Mouse (Mus musculus) megakaryocyte, embryonic 14.5 days (primary cell): ENCODE measurements around the gene Mydgf. TPM values are rescaled to one million over a fixed set of nuclear protein-coding genes. Genes with fewer than 3 reads are reported as not detected.

ENCODE experiments used
- H3K27me3 ChIP-seq: replicated peaks from 2 replicates; pipeline ENCODE3; 2012; ENCODE audit warnings: inconsistent platforms
- H3K36me3 ChIP-seq: replicated peaks from 2 replicates; pipeline ENCODE3; 2012; ENCODE audit warnings: low read length, inconsistent platforms, mixed read lengths
- H3K4me1 ChIP-seq: 2 replicates; pipeline ENCODE4 v1.6.1; 2012; ENCODE audit warnings: inconsistent platforms
- H3K4me3 ChIP-seq: replicated peaks from 2 replicates; pipeline ENCODE3; 2012; ENCODE audit warnings: moderate library complexity, mild to moderate bottlenecking, inconsistent platforms
- H3K9me3 ChIP-seq: 2 replicates; pipeline ENCODE4 v1.6.1; 2012; ENCODE audit warnings: inconsistent platforms
- FLI1 ChIP-seq: IDR thresholded peaks from 2 replicates; pipeline ENCODE4 v1.6.1; 2012; ENCODE audit warnings: low read length, inconsistent platforms, mixed read lengths
- GATA1 ChIP-seq: IDR thresholded peaks from 3 replicates; pipeline ENCODE4 v1.6.1; 2012; ENCODE audit warnings: mixed read lengths, low read length, inconsistent platforms, borderline replicate concordance
- polyA plus RNA-seq: library from polyadenylated mRNA; stranded (reverse); fragments of >175 nt; gene quantifications from 2 replicates; pipeline ENCODE4 v1.2.3, GENCODE M21; 2012; ENCODE audit warnings: low replicate concordance; ENCODE audit not compliant: insufficient read depth

Gene Mydgf
- polyA plus RNA-seq, 1 experiment, result 39.8 TPM

DNA sequence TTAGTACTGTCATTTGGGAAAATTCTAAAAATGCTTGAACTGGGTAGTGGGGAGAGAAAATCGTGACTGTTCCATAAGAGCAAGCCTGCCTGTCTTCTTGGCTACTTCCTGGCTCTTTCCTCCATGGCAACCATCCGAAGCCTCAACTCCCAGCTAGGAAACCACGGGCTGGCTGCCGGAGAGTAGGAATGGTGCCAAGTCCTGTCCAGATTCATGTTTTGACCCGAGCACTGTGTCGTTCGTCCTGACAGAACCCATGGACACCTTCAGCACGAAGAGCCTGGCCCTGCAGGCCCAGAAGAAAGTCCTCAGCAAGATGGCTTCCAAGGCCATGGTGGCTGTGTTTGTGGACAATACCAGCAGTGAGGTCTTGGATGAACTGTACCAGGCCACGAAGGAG is 12.3 kb downstream of the Mydgf start:
- peaks cover 43% of the 10 kb centered on the region for H3K36me3 ChIP-seq
- no peak overlapping the region for H3K4me3 ChIP-seq
- TF ChIP-seq FLI1 (no peak), GATA1 (no peak)
- H3K4me1 ChIP-seq, result peaks cover 31% of the 10 kb centered on the region
- H3K27me3 ChIP-seq, result peaks cover 5% of the 10 kb centered on the region
- H3K9me3 ChIP-seq, result no peaks in the 10 kb centered on the region

DNA sequence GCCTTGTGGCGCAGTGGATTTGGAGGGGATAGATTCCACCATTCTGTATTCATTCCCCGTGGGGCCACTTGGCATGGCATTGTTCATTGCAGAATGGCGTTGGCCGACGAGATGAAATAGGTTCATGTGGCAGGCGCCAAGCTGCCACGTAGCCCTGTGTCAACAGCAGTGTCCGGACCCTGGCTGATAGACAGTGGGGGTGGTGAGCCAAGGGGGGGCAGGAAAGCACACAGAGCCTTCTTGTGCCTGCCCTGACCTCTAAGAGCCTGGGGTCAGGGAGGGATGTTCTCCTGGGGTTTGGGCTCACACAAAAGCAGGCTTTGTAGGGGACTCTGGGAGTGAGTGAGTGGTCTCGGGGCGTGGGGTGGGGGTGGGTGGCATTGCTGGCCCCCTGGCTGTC is 13.1 kb downstream of the Mydgf start:
- peaks cover 38% of the 10 kb centered on the region for H3K36me3 ChIP-seq
- H3K4me3 ChIP-seq, result no peak overlapping the region
- peaks cover 5% of the 10 kb centered on the region for H3K27me3 ChIP-seq
- H3K4me1 ChIP-seq, result peaks cover 26% of the 10 kb centered on the region
- no peaks in the 10 kb centered on the region for H3K9me3 ChIP-seq
- TF ChIP-seq FLI1 (no peak), GATA1 (no peak)

DNA sequence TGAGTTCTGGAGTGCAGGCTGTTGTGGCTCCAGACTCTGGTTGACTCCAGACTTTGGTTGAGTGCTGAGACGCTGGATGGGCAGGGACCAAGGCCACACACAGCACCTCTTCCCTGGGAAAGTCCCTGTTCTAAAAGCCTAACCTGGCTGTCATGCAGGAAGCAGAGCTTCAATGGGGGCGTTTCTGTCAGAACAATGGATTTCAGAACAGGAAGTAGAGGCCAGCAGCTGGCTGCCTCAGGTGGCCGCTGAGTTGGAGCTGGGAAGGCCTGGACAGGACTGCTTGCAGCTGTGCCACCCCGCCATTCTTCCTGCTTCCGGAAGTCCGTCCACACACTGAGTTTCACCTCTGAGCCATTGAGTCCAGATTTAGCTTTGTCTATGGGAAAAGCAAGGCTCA is 13.9 kb downstream of the Mydgf start:
- Histone ChIP-seq H3K36me3 (peaks cover 31% of the 10 kb centered on the region), H3K4me3 (no peak overlapping the region), H3K4me1 (peaks cover 29% of the 10 kb centered on the region), H3K9me3 (no peaks in the 10 kb centered on the region), H3K27me3 (peaks cover 5% of the 10 kb centered on the region)
- no peak for TF ChIP-seq FLI1
- TF ChIP-seq GATA1, result no peak

DNA sequence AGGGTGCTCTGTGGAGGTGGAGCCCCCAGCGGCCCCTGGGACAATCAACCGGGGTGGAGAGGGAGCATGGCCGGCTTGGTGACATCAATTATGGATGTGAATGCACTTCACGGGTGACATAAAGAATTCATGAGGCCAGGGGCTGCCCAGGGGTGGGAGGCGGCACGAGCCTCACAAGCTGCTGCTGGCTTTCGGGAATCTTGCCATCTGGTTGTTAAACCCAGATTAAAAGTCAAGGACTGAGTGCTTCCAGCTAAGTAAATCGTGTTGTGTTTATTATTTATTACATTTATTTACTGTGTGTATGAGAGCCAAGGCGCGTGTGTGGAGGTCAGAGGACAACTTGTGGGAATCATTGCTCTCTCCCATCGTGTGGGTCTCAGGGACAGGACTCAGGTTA is 18.0 kb downstream of the Mydgf start:
- no peak for TF ChIP-seq FLI1
- TF ChIP-seq GATA1, result no peak
- Histone ChIP-seq H3K27me3 (peaks cover 5% of the 10 kb centered on the region), H3K4me3 (no peak overlapping the region), H3K9me3 (no peaks in the 10 kb centered on the region), H3K36me3 (no peaks in the 10 kb centered on the region), H3K4me1 (peaks cover 64% of the 10 kb centered on the region)

DNA sequence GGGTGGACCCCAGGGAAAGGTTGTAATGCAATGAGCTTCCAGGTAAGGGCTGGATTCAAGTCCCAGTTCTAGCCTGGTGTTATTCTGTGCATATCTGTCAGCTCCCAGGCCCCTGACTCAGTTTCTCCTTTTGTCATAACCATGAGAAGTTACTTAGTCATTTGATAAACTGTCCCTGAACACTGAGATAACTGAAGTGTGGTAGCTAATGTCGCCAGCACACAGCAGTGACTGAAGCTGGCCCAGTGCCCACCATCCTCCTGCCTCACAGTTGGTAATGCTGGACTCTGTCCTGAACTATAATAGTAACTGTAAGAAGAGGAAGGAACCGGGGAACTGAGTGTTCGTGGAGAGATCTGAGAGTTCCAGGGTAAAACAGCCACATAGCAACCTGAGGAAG is 19.2 kb downstream of the Mydgf start:
- Histone ChIP-seq H3K9me3 (no peaks in the 10 kb centered on the region), H3K4me3 (no peak overlapping the region), H3K4me1 (peaks cover 58% of the 10 kb centered on the region), H3K36me3 (no peaks in the 10 kb centered on the region), H3K27me3 (peaks cover 3% of the 10 kb centered on the region)
- TF ChIP-seq FLI1, result no peak
- TF ChIP-seq GATA1, result no peak

DNA sequence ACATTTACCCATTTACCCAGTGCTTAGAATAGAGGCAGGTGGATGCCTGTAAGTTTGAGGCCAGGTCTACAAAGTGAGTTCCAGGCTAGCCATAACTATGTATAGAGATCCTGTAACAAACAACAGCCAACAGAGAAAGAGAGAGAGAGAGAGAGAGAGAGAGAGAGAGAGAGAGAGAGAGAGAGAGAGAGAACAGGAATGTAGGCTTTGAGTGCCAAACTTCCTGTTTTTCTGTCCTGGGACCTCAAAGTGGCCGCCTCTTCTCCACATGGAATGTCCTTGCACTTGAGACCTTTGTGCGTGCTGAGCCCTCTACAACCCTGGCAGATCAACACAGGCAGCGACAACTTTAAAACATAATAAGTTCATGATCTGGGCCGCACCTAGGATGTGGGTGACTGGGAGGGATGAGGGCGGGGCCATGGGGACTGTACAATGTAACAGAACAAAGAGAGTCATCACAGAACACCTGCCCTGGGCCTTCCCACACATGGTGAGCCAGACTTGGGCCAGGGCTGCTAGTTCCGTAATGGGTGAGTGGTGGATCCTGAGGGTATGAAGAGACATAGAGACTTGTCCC is 20.1 kb downstream of the Mydgf start:
- TF ChIP-seq GATA1 (no peak), FLI1 (no peak)
- Histone ChIP-seq H3K27me3 (peaks cover 10% of the 10 kb centered on the region), H3K36me3 (no peaks in the 10 kb centered on the region), H3K4me1 (peaks cover 64% of the 10 kb centered on the region), H3K4me3 (no peak overlapping the region), H3K9me3 (no peaks in the 10 kb centered on the region)

DNA sequence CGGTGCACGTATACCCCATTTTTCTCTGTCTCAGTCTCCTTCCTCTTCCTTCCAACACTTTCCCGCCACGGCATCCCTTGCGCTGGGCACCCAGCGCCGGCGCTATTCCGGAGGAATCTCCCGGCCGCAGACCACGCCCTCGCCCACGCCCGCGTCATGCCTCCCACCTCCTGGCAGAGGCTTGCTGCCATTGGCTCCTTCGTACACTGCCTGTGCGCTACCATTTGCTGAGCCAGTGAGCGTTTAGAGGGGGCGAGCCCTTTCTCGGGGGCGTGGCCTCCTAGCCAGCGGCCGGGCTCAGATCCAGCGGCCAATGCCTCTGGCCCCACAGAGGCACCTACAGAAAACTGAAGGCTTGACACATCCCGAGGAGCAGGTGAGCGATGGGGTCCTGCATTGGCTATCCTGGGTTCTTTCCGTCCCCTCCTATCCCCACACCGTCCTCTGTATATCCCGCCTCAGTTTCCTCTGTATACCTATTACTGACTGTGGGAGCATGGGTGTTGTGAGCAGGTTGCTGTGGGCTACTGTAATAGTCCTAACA is 21.4 kb downstream of the Mydgf start, which contains the start of gene Tnfaip8l1:
TSS of gene Tnfaip8l1 (plus strand) at position 247 of the 544 bp plus-strand sequence.
- no peak for TF ChIP-seq GATA1
- no peak for TF ChIP-seq FLI1
- peaks cover 62% of the 10 kb centered on the region for H3K4me1 ChIP-seq

DNA sequence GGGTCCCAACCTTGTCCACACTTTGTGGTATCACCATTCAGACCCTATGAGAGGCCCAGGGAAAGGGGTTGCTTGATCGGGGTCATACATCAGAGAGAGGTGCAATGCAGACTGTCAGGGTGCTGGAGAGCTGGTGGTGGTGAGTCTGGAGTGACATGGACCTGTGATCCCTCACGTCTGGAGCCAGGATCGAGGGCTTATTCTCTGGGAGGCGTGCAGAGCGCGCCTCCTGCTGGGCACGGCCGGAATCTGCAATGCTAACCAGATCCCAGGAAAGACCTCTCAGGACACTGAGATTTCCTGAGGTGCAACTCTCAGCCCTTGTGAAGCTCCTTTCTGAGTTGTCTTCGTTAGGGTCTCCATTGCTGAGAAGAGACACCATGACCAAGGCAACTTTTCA is 24.0 kb downstream of the Mydgf start:
- Histone ChIP-seq H3K36me3 (no peaks in the 10 kb centered on the region), H3K9me3 (no peaks in the 10 kb centered on the region), H3K27me3 (peaks cover 47% of the 10 kb centered on the region), H3K4me1 (peaks cover 64% of the 10 kb centered on the region), H3K4me3 (peak overlapping the region; percentile 34)
- no peak for TF ChIP-seq FLI1
- TF ChIP-seq GATA1, result no peak

More for the DNA sequence above, 21.4 kb downstream of the Mydgf start, which contains the start of gene Tnfaip8l1:
- Histone ChIP-seq H3K9me3 (no peaks in the 10 kb centered on the region), H3K36me3 (no peaks in the 10 kb centered on the region), H3K4me3 (peak within 1 kb of the TSS; percentile 93), H3K27me3 (peaks cover 21% of the 10 kb centered on the region)

DNA sequence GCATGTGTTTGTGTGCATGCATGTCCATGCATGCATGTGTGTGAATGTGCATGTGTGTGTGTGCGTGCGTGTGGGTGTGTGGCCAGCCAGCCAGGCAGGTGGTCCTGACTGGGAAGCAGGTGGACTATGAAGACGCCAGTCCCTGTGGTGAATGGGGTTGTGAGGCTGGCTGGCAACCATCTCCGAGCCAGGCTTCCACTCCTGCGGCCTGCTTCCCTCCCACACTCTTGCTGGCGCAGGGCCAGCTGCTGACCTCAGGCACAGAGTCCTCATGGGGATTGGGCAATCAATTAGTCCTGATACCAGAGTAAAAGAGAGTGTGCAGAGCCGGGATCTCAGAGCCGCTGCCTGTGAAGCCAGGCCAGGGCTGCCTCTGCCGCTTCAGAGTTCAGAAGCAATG is 30.1 kb downstream of the Mydgf start:
- Histone ChIP-seq H3K36me3 (no peaks in the 10 kb centered on the region), H3K27me3 (peaks cover 73% of the 10 kb centered on the region), H3K4me1 (peaks cover 59% of the 10 kb centered on the region), H3K4me3 (peak overlapping the region; percentile 42), H3K9me3 (no peaks in the 10 kb centered on the region)
- no peak for TF ChIP-seq FLI1
- TF ChIP-seq GATA1, result no peak

DNA sequence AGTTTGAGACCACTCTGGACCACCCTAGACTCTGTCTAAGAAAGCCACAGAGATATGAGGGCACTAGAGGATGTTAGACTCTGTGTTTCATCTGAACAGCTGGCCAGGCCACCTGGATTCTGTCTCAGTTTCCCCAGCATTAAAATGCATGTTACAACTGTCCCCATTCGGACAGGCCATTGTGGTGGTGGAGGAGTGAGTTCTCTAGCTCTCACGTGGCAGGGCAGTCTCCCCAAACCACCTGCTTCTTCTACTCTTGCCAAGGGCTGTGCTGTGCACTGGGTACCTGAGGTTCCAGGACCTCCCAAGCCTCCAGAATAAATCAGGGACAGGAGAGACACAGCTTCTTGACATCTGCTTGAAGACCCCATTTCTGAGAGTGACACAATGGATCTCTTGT is 33.8 kb downstream of the Mydgf start:
- no peaks in the 10 kb centered on the region for H3K36me3 ChIP-seq
- H3K27me3 ChIP-seq, result peaks cover 73% of the 10 kb centered on the region
- peaks cover 65% of the 10 kb centered on the region for H3K4me1 ChIP-seq
- H3K4me3 ChIP-seq, result peak overlapping the region; percentile 15
- TF ChIP-seq GATA1 (no peak), FLI1 (no peak)
- H3K9me3 ChIP-seq, result no peaks in the 10 kb centered on the region
